Mouse (Mus musculus) G1E (cell line): ENCODE results near the gene Colec11.

Source experiments
- CTCF ChIP-seq: IDR thresholded peaks from 2 replicates; pipeline ENCODE4 v1.5.1; 2012; ENCODE audit warnings: low read depth, low read length, inconsistent platforms, mixed read lengths
- GATA1 ChIP-seq: IDR thresholded peaks from 2 replicates; pipeline ENCODE4 v1.6.1; 2012; ENCODE audit warnings: borderline replicate concordance, low read length, inconsistent platforms, mixed read lengths
- GATA2 ChIP-seq: IDR thresholded peaks from 2 replicates; pipeline ENCODE4 v1.6.1; 2012; ENCODE audit warnings: low read depth, low read length, inconsistent platforms, borderline replicate concordance
- POLR2AphosphoS5 ChIP-seq: IDR thresholded peaks from 2 replicates; pipeline ENCODE4 v1.6.1; 2012; ENCODE audit warnings: low read depth, low read length, inconsistent platforms; ENCODE audit not compliant: insufficient replicate concordance
- TAL1 ChIP-seq: conservative IDR thresholded peaks from 2 replicates; pipeline ENCODE4 v1.6.1; 2012; ENCODE audit warnings: low read depth, low read length, inconsistent platforms, mixed read lengths

DNA sequence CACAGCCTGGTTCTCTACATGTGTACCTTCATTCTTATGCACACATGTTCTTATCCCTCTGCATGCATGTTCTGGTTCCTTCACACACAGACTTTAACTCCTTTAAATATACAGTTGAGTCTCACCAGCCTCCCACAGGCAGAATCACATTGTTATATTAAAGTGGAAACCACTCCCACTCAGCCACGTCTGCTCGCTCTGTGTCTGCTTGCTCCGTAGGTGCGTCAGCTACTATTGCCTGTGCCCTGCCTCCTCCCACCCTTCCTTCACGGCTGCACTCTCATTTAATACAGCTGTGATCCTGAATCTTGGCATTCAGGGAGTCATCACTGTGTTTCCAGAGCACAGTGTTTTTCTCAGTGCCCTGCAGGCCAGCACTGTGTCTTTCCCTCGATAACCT lies 10.8 kb downstream of the Colec11 start:
- TF ChIP-seq GATA1 (no peak), CTCF (no peak), TAL1 (no peak), GATA2 (no peak), POLR2AphosphoS5 (no peak)
